Mouse (Mus musculus): ENCODE measurements around the gene Myo16. TPM values are rescaled to one million over a fixed set of nuclear protein-coding genes. Genes with fewer than 3 reads are reported as not detected.
A peak's percentile ranks its signal among the peaks of the same experiment; 100 is the strongest.

The Myo16 gene
- total RNA-seq, 2 experiments from 2014 or later = 22.1 to 23.7 TPM

- no peak for TF ChIP-seq CTCF (conservative IDR thresholded peaks at IDR 0.05)
- no peak for DNase-seq (ENCODE audit: low spot score in 2 of 2)
- Histone ChIP-seq H3K4me3 (no peak overlapping the region), H3K27ac (no peak overlapping the region)
Measured at GRCm38 (mm10) chr8:10358711-10359110, 205.0 kb downstream of the Myo16 start.

- DNase-seq (ENCODE audit: low spot score in 2 of 2) = no peak
- no peak overlapping the region for H3K27ac ChIP-seq
- H3K4me3 ChIP-seq = no peak overlapping the region
- no peak for TF ChIP-seq CTCF (conservative IDR thresholded peaks at IDR 0.05)
Measured at GRCm38 (mm10) chr8:10362949-10363348, 209.2 kb downstream of the Myo16 start.

GRCm38 (mm10) chr8:10363654-10364406 lies 210.1 kb downstream of the Myo16 start:
- no peak for DNase-seq (ENCODE audit: low spot score in 2 of 2)
- TF ChIP-seq CTCF (conservative IDR thresholded peaks at IDR 0.05) = no peak
- no peak overlapping the region for H3K27ac ChIP-seq
- no peak overlapping the region for H3K4me3 ChIP-seq

GRCm38 (mm10) chr8:10366141-10366540 lies 212.4 kb downstream of the Myo16 start:
- Histone ChIP-seq H3K27ac (no peak overlapping the region), H3K4me3 (no peak overlapping the region)
- no peak for TF ChIP-seq CTCF (conservative IDR thresholded peaks at IDR 0.05)
- DNase-seq (ENCODE audit: low spot score in 2 of 2) = no peak

- DNase-seq (ENCODE audit: low spot score in 2 of 2) = no peak
Measured at GRCm38 (mm10) chr8:10372571-10372970, 218.9 kb downstream of the Myo16 start.

GRCm38 (mm10) chr8:10387143-10387542 lies 233.4 kb downstream of the Myo16 start:
- H3K4me3 ChIP-seq = no peak overlapping the region
- no peak for DNase-seq (ENCODE audit: low spot score in 2 of 2)
- no peak for TF ChIP-seq CTCF (conservative IDR thresholded peaks at IDR 0.05)
- H3K27ac ChIP-seq = no peak overlapping the region

More at GRCm38 (mm10) chr8:10372571-10372970, 218.9 kb downstream of the Myo16 start:
- TF ChIP-seq CTCF (conservative IDR thresholded peaks at IDR 0.05) = no peak
- no peak overlapping the region for H3K4me3 ChIP-seq
- H3K27ac ChIP-seq = no peak overlapping the region

GRCm38 (mm10) chr8:10391096-10391683 lies 237.5 kb downstream of the Myo16 start:
- DNase-seq (ENCODE audit: low spot score in 2 of 2) = no peak
- Histone ChIP-seq H3K27ac (no peak overlapping the region), H3K4me3 (no peak overlapping the region)
- TF ChIP-seq CTCF (conservative IDR thresholded peaks at IDR 0.05) = no peak

GRCm38 (mm10) chr8:10391913-10392312 lies 238.2 kb downstream of the Myo16 start:
- H3K4me3 ChIP-seq = no peak overlapping the region
- DNase-seq (ENCODE audit: low spot score in 2 of 2) = no peak
- TF ChIP-seq CTCF (conservative IDR thresholded peaks at IDR 0.05) = no peak
- H3K27ac ChIP-seq = no peak overlapping the region

- TF ChIP-seq CTCF (conservative IDR thresholded peaks at IDR 0.05) = no peak
- H3K27ac ChIP-seq = no peak overlapping the region
- no peak for DNase-seq (ENCODE audit: low spot score in 2 of 2)
Measured at GRCm38 (mm10) chr8:10394506-10394905, 240.8 kb downstream of the Myo16 start.

GRCm38 (mm10) chr8:10395146-10395545 lies 241.4 kb downstream of the Myo16 start:
- H3K27ac ChIP-seq = no peak overlapping the region
- H3K4me3 ChIP-seq = no peak overlapping the region
- TF ChIP-seq CTCF (conservative IDR thresholded peaks at IDR 0.05) = no peak
- no peak for DNase-seq (ENCODE audit: low spot score in 2 of 2)

More at GRCm38 (mm10) chr8:10394506-10394905, 240.8 kb downstream of the Myo16 start:
- no peak overlapping the region for H3K4me3 ChIP-seq

GRCm38 (mm10) chr8:10402606-10403005 lies 248.9 kb downstream of the Myo16 start:
- H3K4me3 ChIP-seq = no peak overlapping the region
- H3K27ac ChIP-seq = no peak overlapping the region
- DNase-seq (ENCODE audit: low spot score in 2 of 2) = peak; percentile 60 to 69
- TF ChIP-seq CTCF (conservative IDR thresholded peaks at IDR 0.05) = peak; percentile 94

- peak; percentile 90 for TF ChIP-seq CTCF (conservative IDR thresholded peaks at IDR 0.05)
- DNase-seq (ENCODE audit: low spot score in 2 of 2) = peak in 1 of 2 experiments; percentile 60
Measured at GRCm38 (mm10) chr8:10405469-10405868, 251.8 kb downstream of the Myo16 start.

GRCm38 (mm10) chr8:10409043-10409442 lies 255.3 kb downstream of the Myo16 start:
- H3K4me3 ChIP-seq = no peak overlapping the region
- no peak for TF ChIP-seq CTCF (conservative IDR thresholded peaks at IDR 0.05)
- H3K27ac ChIP-seq = no peak overlapping the region
- no peak for DNase-seq (ENCODE audit: low spot score in 2 of 2)

More at GRCm38 (mm10) chr8:10405469-10405868, 251.8 kb downstream of the Myo16 start:
- H3K4me3 ChIP-seq = no peak overlapping the region
- H3K27ac ChIP-seq = no peak overlapping the region

GRCm38 (mm10) chr8:10411511-10411910 lies 257.8 kb downstream of the Myo16 start:
- no peak for TF ChIP-seq CTCF (conservative IDR thresholded peaks at IDR 0.05)
- Histone ChIP-seq H3K4me3 (no peak overlapping the region), H3K27ac (no peak overlapping the region)
- no peak for DNase-seq (ENCODE audit: low spot score in 2 of 2)

Data from layer of hippocampus, adult 2 months (tissue).